Mouse (Mus musculus) skeletal muscle tissue, adult 2 months (tissue): ENCODE data around the gene Cpe.

Source experiments
- DNase-seq: peaks from one replicate; pipeline ENCODE4 v3.0.0-alpha.2; 2012; ENCODE audit warnings: low read depth, low spot score

Gene Cpe

DNA sequence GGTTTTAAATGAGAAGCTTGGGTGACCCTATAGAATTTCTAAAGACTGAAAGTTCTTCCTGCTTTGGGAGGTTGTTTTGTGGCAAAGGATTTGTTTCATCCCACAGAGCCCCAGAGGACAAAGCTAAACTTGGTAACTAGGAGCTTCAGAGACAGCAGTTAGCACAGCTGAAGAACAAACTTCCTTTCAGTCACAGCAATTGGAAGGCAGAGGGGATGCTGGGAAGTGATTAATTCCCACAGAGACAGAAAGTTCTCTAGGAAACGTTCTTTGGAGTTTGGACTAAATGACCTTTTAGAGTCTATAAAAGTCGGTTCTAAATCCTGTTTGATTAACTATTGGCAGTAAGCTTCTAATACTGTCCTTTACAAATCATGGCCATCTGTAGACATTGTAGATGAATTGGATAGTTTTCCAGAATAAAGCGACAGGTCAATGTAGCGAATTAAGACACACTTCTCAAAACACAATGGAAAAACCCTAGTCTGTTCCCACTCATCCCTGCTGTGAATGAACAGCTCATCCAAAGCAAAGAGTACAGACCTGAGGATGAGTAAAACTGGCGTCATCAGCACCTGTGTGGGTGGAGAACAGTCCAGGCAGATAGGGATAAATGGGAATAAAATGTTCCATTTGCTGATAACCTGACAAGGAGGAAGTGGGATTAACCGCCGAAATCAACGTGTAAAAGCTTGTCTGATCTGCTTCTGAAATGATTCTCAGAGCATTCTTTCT, 58.6 kb downstream of the Cpe start:
- DNase-seq = no peak

DNA sequence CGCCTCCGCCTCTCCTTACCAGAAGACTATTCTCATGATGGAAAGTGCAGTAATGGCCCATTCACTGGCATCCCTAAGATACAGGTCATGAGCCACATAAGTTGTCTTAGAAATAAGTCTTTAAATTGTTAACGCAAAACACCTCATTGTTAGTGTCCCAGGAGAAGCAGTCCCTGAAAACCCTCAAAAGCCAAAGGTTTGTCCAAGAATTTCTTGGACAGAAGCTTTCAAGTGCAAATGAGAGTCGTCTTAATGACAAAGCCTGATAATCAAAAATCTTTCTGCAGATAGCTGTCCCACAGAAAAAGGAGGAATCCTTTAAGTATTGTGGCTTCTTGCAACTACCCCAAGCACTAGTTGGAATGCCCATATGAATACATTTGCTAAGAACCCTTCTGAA, 60.7 kb downstream of the Cpe start:
- no peak for DNase-seq

DNA sequence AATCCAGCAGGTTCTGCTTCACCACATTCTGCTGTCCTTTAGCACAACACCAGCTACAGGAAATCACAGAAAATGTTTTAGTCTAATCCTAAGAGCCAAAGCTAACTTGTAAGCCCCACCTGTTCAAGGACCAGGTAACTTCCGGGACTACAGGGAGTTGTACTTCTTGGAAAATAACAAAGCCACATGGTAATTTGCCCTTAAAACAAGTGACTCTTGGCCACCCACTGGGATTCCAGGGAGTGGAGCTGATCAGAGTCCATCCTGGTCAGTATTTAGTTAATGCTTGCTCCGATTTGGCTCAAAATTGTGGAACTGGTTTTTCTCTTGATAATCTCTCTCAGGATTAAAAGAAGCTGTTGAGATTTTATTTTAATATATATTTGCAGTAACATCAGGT, 61.1 kb downstream of the Cpe start:
- DNase-seq = no peak

DNA sequence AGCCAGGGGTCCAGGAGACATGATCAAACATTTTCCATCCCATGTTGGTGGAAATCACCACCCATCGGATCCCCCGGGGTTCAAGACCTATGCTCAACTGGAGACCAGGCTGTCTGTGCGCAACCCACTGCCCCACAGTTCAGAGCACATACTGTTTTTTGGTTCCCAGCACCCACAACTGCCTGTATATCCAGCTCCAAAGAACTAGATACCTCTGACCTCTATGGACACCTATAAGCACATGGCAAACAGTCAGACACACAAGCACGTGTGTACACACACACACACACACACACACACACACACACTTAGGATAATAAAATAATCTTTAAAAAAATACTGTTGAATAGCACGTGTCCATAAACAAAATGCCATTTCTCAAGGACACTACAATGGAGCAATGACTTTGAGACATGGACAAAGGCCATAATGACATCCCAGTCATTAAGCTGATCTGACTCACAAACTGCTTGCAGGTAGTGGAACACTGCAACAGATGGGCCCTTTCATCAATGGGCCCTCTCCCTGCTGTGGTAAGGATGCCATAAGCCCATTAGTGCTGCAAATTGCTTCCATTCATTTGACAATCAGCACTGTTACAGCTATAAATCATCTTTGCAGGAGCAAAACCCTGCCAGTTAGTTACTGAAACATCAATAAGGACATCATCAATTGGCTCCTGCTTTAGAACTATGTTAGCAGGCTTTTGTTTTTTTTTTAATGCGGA, 63.7 kb downstream of the Cpe start:
- no peak for DNase-seq

DNA sequence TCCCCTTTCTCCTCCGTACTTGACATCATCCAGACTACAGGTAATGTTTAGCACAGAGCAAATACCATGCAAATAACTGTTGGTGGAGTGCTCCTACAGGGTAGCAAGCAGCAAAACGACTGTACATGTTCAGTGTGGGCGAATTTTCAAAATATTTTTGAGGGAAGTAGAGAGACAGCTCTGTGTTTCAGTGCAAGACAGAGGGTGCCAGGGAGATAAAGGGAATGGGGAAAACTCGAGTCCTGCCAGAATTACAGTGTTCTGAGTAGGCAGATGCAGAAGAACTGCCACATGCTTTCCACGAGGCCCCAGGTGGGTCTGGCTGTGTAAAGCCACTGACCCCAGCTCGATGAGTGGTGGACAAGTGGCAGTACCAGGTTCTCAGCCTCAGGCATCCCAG, 64.8 kb downstream of the Cpe start:
- DNase-seq = no peak

DNA sequence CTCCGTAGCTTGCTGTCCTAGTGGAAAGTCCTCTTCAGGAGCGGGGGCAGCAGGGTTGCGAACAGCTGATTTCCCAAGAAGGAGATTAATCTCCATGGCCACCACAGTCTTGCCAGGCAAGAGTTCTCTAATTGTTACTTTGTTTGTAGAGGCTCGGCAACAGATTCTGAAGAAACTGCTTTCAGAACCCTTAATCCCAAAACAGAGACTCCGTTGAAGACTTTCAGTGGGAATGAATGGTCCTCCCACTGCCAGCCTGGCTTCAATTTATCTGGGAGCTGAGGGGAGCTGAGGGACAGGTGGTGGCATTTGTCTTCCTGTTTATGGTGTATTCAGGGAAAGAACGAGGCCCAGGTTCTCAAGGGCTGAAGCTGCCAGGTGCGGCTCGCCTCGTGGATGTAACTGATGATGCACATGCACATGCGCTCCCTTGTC, 68.2 kb downstream of the Cpe start:
- DNase-seq = no peak

DNA sequence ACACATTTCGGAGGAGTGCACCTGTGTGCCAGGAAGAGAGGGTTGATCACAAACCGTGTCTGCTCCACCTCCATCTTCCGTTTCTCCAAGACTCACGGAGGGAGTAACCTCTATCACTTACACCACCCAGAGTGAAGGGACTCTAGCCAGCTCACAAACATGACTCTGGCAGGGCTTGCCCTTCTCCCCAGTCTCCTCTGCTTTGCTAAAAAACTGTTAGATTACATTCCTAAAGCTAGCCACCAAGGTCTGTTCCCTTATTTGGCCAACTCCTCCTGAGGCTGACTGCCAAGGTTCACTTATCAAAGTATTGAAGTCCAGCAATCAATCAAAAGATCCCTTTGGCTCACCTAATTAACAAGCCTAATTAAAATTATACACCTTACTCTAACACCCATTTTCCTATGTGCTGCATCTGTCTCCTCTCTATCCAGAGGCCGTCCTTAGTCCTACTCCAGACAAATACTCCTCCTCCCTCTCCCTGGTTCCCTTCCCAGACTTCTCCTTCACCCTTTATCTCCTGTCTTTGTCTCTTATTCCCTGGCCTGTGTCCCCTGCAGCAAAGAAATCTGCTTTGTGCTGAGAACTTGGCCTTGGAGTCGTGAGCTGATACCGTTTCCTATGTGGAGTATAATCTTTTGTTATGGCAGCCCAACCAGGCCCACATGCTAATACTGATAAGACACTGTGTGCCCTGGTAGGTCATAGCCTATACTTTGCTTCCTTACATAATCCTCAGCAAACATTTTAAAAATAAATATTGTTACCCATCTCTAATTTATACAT, 72.3 kb downstream of the Cpe start:
- DNase-seq = no peak

DNA sequence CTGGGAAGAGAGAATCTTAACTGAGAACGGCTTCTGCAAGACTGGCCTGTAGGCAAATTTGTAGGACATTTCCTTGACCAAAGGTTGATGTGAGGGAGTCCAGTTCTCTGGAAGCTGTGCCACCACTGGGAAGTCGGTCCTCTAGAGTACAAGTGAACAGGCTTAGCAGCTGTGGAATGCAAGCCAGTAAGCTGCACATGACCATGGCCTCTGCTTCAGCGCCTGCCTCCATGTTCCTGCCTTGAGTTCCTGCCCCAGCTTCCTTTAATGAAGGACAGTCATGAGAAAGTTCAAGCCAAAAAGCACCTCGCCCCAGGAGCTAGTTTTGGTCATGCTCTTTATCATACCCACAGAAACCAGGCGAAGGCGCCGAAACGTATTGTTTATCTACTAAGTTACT, 73.2 kb downstream of the Cpe start:
- no peak for DNase-seq

DNA sequence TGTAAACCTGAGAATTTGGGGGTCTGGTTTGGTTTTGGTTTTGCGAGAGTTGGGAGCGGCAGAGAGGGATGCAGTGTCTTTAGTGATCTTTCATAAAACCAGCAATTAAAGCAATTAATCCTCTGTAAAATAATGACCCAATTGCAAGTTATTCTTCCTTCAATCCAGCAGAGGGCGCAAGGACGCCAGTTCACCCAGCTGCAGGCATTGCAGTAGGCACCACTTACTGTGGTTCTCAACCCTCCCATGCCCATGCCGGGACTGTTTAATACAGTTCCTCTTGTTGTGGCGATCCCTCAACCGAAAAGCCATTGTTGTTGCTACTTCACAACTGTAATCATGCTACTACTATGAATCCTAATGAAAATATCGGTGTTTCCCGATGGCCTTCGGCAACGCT, 74.2 kb downstream of the Cpe start:
- DNase-seq = peak; percentile 54

DNA sequence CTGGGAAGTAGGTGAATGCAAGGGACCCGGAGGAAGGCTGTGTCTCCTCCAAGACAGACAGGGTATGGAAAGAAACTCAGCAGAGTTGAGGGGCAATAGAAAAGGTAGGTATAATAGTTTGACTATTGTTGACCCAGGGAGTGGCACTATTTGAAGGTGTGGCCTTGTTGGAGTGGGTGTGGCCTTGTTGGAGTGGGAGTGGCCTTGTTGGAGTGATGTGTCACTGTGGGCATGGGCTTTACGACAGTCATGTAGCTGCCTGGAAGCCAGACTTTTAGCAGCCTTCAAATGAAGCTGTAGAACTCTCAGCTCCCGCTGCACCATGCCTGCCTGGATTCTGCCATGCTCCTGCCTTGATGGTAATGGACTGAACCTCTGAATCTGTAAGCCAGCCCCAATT, 76.3 kb downstream of the Cpe start:
- DNase-seq = no peak

DNA sequence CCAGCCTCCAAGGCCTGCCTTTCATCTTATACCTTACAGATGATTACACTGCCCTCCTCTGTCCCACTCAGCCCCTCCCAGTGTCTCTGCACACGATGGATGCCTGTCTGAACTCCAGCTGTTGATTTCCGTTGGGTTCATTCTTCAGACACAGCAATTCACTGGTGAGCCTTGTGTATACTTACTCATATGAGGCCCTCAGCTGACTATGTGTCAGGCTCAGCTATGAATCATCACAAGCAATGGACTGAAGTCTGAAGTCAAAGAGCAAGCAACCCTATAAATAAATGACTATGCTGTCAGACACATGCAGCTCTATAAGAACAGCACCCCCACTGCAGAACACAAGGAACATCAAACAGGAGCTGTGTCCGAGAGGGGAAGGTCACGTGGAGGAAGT, 77.4 kb downstream of the Cpe start:
- no peak for DNase-seq

DNA sequence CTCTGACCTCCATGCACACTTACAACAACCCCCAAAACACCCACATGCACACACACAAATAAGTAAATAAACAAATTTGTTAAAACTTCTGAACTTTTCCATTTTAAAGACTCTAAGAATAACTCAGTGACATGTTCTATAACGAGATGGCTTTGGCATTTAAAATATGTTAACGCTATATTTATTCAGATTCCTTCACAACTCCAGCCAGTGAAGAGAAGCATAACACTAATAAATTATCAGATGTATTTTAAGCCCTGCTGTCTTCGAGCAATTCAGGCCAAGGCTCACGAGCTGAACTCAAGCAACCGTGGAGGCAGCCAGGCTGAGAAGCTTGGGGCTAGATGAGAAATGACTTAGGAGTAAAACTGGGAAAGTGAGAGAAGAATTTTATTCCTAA, 79.2 kb downstream of the Cpe start:
- peak; percentile 13 for DNase-seq

DNA sequence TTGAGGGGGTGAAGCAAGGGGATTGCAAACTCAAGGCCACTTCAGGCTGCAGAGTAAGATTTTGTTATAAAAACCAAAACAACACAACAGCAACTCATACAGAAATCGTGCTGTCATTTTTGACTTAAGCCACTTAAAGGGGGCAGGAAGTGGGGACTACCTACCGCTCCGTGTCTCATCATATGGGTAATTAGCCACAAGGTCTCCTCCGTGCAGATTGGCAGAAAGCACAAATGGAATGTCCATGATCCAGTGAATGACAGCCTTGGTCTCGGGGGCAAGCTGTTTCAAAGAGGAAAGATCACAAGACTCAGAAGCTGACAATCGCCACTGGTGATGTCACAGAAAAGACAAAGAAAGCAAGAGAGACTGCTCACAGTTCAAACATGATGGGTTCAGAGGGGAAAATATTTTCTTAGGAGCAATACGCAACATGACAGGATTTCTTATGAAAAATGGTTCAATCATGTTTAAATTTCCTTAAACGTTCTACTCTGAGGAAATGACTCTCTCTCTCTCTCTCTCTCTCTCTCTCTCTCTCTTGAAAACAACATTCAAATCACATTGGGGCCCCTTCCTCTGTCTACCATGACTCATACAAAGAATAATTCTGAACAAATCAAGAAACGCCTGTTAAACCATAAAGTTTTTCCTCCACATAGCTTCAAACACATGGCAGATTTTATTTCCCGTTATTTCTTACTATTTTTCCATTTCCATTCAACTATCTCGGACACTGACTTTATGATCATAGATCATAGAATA, 81.5 kb downstream of the Cpe start:
- DNase-seq = no peak

DNA sequence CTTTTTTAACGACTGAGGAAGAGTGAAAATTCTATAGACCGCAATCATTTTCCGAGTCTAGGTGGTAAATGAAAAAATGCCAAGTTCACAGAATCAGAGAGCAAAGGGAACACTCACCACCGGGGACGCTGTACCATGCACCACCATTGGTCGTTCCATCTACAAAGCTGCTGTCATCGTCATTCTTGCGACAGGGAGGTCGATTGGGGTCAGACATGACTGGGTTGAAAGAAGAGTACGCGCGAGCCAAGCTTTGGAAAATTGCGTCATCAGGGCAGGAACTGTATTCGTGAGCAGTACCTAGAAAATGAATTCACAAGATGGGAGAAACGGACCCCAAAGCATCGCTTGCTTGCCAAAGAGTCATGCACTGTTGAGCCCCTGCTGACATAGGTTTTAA, 83.9 kb downstream of the Cpe start:
- DNase-seq = no peak

DNA sequence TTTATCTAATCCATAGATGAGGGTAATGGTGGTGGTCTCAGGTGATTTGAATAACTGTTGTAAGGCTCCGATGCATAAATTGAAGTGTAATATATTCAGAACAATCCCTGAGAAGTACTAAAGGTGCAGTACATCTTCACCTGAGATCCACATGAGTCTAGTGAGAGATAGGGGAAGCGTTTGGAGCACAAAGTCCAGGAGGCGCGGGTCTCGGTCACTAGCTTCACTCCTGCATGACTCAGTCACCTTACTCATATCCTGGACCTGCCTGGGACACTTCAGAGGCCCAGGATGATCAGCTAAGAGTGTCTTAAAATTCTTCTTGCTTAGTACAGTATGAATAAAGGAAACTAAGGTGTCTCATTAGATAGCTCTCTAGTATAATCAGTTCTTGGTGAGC, 86.8 kb downstream of the Cpe start:
- DNase-seq = no peak

DNA sequence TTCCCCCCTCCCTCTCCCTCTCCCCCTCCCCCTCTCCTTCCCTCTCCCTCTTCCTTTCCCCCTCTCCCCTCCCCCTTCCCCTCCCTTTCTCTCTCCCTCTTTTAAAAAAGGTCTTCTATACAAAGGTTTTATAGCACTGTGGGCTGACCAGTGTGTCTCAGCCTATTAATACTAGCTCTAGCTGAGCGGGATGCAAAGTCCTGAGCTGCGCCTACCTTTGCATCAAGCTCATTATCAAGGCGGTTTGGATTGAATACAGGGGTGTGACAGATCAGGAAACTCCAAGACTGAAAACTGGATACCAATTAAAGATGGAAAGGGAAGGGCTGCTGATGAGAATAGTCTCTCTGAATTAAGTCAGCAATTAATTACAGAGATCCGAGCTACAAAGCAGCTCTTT, 94.6 kb downstream of the Cpe start:
- DNase-seq = no peak

DNA sequence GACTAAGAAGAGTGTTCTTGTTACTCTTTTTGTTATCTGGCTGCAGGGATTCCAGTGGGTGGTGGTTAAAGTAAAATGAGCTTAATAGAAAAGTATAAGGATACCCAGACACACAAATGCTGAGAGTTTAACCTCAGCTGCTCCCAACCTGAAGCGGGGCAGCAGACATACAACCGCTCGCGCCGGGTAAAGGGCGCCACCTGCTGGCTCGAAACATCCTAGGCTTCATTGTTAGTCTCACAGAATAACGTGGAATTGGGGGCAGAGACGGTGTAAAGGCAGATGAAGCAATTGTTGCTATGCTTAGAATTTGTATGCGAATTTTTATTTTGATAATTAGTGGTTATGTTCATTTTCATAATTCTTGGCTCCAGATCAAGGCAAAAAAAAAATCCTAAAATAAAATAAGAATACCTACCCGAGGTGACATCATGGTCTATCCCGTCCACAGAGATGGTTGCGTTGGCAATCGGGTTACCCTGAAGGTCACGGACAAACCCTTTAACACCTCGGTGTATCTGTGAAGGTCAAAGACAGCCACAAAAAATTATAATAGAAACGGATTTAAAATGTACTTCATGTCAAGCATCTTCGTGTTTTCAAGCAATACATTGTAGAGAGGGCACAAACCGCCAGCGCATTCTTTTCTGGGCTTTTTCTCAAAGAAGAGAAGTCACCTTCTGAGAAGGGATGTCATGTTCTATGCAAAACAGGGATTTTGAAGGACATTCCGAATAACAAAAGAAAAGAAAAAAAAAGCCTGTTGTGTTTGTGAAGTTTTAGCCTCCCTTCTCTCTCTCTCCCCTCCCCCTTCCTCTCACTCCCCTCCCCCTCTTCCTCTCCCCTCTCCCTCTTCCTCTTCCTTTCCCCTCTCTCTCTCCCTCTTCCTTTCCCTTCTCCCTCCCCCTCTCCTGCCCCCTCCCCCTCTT, 95.5 kb downstream of the Cpe start:
- DNase-seq = peak; percentile 12

DNA sequence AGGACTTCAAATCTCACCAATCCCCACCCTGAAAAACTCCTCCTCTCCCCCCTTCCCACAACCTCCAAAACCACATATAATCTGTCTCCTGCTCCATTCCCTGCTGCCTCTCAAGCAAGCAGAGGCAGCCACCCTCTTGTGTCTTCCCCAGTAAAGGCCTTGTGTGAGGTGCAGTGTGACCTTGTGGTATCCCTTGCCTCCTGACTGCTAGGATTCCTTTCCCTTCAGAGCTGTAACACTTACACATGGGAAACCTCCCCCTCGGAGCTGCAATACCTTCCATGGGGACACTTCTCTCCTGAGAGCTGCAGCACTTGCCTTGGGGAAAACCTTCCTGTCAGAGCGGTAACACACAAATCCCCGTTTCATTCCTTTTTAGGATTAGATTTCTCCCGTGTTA, 96.5 kb downstream of the Cpe start:
- DNase-seq = no peak

DNA sequence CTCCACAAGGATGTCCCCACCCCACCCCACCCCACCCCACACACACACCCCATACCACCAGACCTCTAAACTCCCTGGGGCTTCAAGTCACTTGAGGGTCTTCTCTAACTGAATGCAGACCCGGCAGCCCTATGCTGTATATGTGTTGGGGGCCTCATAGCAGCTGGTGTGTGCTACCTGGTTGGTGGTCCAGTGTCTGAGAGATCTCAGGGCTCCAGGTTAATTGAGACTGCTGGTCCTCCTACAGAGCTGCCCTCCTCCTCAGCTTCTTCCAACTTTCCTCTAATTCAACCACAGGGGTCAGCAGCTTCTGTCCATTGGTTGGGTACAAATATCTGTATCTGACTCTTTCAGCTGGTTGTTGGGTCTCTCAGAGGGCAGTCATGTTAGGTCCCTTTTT, 102.4 kb downstream of the Cpe start:
- no peak for DNase-seq

DNA sequence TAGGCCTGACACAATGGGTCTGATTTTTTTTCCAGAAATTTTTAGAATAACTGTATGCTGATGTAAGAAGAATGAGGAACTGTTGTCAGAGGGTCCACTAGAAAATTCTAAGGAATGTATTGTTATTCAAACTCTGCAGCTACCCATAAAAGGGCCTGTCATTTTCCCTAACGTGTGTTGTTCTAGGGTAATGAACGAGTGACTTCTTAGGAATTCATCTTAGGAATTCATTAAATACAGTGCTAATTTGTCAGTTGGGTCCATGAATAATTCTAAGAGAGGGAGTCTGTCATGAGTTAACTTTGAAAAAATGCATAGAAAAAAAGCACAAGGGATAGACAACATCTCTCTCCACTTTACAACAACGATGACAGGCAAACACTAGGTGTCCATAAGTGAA, 110.0 kb downstream of the Cpe start:
- DNase-seq = no peak

DNA sequence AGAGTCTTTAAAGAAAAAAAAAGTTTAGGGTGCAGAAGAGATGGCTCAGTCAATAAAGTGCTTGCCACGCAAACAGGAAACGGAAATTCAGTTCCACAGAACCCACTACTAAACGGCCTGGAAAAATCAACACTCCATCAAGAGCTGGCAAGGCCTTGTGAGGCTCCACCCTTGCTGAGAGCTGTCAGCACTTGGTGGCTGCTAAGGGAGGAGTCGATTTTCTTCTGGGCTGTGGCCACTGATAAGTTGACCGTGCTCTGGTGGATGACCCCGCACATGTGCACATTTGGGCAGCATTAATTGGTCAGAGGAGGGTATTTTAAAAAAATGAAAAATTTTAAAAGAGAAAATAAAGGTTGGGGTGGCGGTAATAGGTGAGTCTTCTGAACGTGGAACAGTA, 114.6 kb downstream of the Cpe start:
- peak; percentile 17 for DNase-seq
